Mouse (Mus musculus) adrenal gland, postnatal 36 days (tissue): ENCODE measurements around the gene Usf1. TPM values are rescaled to one million over a fixed set of nuclear protein-coding genes. Genes with fewer than 3 reads are reported as not detected.
A peak's percentile ranks its signal among the peaks of the same experiment; 100 is the strongest.

Experiments
- DNase-seq, 2 experiments: peaks; one replicate each; pipeline ENCODE4 v3.0.0; 2021; ENCODE audit warnings: mixed read lengths in 1 of 2
- total RNA-seq, 2 experiments: library from RNA; stranded (reverse); gene quantifications; 2 replicates each; pipeline ENCODE4 v1.2.3; 2021

Usf1 gene
- total RNA-seq, 2 experiments from 2014 or later, result 54.1 to 72.9 TPM

- peak in 1 of 2 experiments; percentile 32 for DNase-seq
Measured at GRCm38 (mm10) chr1:171413608-171414007, 2.5 kb downstream of the Usf1 start.

GRCm38 (mm10) chr1:171418660-171419059, 7.5 kb downstream of the Usf1 start, which contains the start of gene Tstd1:
Gene Tstd1, plus strand, starts transcription at chr1:171418872.
- DNase-seq, result no peak

GRCm38 (mm10) chr1:171419291-171419882, 8.3 kb downstream of the Usf1 start:
- DNase-seq, result no peak

- no peak for DNase-seq
Measured at GRCm38 (mm10) chr1:171419905-171420304, 8.8 kb downstream of the Usf1 start.

- DNase-seq, result no peak
Measured at GRCm38 (mm10) chr1:171422504-171423095, 11.5 kb downstream of the Usf1 start.

- DNase-seq, result no peak
Measured at GRCm38 (mm10) chr1:171424638-171425037, 13.5 kb downstream of the Usf1 start.

GRCm38 (mm10) chr1:171425126-171425525, 14.0 kb downstream of the Usf1 start:
- peak; percentile 84 to 87 for DNase-seq

GRCm38 (mm10) chr1:171432158-171432557, 21.0 kb downstream of the Usf1 start:
- no peak for DNase-seq

- no peak for DNase-seq
Measured at GRCm38 (mm10) chr1:171435288-171435814, 24.2 kb downstream of the Usf1 start.

- no peak for DNase-seq
Measured at GRCm38 (mm10) chr1:171435974-171436373, 24.9 kb downstream of the Usf1 start.

- DNase-seq, result peak; percentile 95
Measured at GRCm38 (mm10) chr1:171437264-171438013, 26.3 kb downstream of the Usf1 start, which contains the start of gene F11r. Gene F11r, plus strand, starts transcription at chr1:171437535.

GRCm38 (mm10) chr1:171438014-171438670, 27.0 kb downstream of the Usf1 start:
- no peak for DNase-seq

- DNase-seq, result no peak
Measured at GRCm38 (mm10) chr1:171439072-171439471, 28.0 kb downstream of the Usf1 start.

GRCm38 (mm10) chr1:171440025-171440725, 29.1 kb downstream of the Usf1 start:
- DNase-seq, result peak; percentile 80 to 87

- peak in 1 of 2 experiments; percentile 39 for DNase-seq
Measured at GRCm38 (mm10) chr1:171441466-171442412, 30.6 kb downstream of the Usf1 start.

- no peak for DNase-seq
Measured at GRCm38 (mm10) chr1:171442413-171442760, 31.3 kb downstream of the Usf1 start.

GRCm38 (mm10) chr1:171445050-171445449, 33.9 kb downstream of the Usf1 start:
- DNase-seq, result no peak

- no peak for DNase-seq
Measured at GRCm38 (mm10) chr1:171446854-171447253, 35.7 kb downstream of the Usf1 start.

- DNase-seq, result no peak
Measured at GRCm38 (mm10) chr1:171447692-171448091, 36.6 kb downstream of the Usf1 start.

- no peak for DNase-seq
Measured at GRCm38 (mm10) chr1:171450062-171450461, 38.9 kb downstream of the Usf1 start.

- no peak for DNase-seq
Measured at GRCm38 (mm10) chr1:171451001-171451400, 39.9 kb downstream of the Usf1 start.
